Mouse (Mus musculus) liver, adult 2 months (tissue): ENCODE measurements around the gene Vhl.
A peak's percentile ranks its signal among the peaks of the same experiment; 100 is the strongest.

Experiments used
- CTCF ChIP-seq: fragments of 200-500 bp; IDR thresholded peaks from 2 replicates; pipeline ENCODE4 v1.5.1; 2011; ENCODE audit warnings: low read depth, low read length, control low read depth
- POLR2A ChIP-seq: fragments of 200-500 bp; IDR thresholded peaks from 2 replicates; pipeline ENCODE4 v1.6.1; 2011; ENCODE audit warnings: low read length, control low read depth; ENCODE audit not compliant: insufficient read depth; ENCODE audit errors: extremely low read depth

GRCm38 (mm10) chr6:113604432-113605223, 19.1 kb upstream of the Vhl start, which contains the start of gene Brk1:
- peak; percentile 60 for TF ChIP-seq POLR2A
- peak; percentile 59 for TF ChIP-seq CTCF
